Mouse (Mus musculus) cerebellum, adult 9-10 months (tissue): ENCODE data around the gene Nptx2.

Experiments used
- DNase-seq: peaks from one replicate; pipeline ENCODE4 v3.0.0; 2022

Nptx2 gene

GRCm38 (mm10) chr5:144591248-144591880 lies 45.7 kb downstream of the Nptx2 start:
- DNase-seq = no peak

DNA sequence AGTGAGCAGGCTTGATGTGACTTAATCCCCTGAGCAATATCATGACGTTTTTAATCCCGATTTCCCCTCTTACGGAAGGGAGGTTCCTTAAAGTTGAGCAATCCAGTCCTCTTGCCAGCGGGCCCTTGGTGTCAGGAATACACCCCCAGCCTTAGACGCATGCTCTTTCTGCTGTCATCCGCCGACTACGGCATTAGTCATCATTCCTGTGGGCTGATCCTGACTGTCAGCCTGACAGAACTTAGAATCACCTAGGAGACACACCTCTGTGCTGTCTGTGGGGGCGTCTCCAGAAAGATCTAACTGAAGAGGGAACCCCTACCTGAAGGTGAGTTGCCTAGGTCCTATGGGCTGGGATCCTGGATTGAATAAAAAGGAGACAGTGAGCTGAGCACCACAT lies 49.1 kb downstream of the Nptx2 start:
- no peak for DNase-seq
